Mouse (Mus musculus) retina, embryonic 14.5 days (tissue): Measurements from ENCODE around the gene Pheta1.
A peak's percentile ranks its signal among the peaks of the same experiment; 100 is the strongest.
"Not testable (repeated sequence)": the region's sequence is repeated elsewhere in the genome, so short reads cannot be mapped to it uniquely, and the experiment has no call there.

Source experiments
- DNase-seq: peaks from one replicate; pipeline ENCODE4 v3.0.0-alpha.2; 2015; ENCODE audit warnings: low spot score

Gene Pheta1

GRCm38 (mm10) chr5:121843138-121843905, 5.5 kb upstream of the Pheta1 start:
- DNase-seq: no peak

- no peak for DNase-seq
Measured at GRCm38 (mm10) chr5:121845361-121845760, 3.4 kb upstream of the Pheta1 start.

DNA sequence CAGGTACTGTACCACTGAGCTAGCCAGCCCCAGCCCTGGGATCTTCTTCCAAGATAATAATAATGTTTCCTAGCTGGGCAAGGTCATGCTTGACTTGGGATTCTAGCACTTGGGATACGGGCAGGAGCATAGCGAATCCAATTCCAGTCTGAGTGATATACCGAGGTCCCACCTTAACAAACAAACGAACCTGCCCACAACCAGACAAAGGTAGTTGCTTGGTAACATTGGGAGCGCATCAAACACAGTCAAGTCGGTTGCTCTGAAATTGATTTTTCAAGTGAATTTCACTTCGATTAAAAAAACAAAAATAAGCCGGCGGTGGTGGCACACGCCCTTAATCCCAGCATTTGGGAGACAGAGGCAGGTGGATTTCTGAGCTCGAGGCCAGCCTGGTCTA, 2.5 kb upstream of the Pheta1 start:
- DNase-seq: no peak

- DNase-seq: not testable (repeated sequence)
Measured at GRCm38 (mm10) chr5:121847269-121847668, 1.5 kb upstream of the Pheta1 start.

DNA sequence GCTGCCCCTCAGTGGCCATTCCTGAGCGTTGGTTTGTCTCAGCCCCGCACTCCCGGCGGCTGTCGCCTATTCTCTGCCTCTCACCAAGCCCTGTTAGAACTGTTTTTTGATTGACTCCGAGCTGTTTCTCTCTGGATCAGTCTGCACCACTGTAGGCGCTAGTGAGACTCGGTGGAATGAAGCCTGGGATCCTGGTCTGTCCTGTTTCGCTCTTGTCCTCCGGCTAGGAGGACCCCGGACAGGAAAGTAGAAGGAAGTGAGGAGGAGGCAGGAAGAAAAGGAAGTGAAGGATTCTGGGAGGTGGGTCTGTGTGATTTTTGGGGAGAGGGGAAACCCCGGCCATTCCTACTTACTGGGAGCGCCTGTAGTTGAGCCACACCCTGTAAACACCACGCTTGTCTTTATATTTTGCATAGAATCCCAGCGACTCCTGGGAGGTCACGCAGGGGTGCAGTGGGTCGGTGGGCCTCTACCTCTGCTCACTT, 707 bp upstream of the Pheta1 start:
- peak; percentile 64 for DNase-seq

DNA sequence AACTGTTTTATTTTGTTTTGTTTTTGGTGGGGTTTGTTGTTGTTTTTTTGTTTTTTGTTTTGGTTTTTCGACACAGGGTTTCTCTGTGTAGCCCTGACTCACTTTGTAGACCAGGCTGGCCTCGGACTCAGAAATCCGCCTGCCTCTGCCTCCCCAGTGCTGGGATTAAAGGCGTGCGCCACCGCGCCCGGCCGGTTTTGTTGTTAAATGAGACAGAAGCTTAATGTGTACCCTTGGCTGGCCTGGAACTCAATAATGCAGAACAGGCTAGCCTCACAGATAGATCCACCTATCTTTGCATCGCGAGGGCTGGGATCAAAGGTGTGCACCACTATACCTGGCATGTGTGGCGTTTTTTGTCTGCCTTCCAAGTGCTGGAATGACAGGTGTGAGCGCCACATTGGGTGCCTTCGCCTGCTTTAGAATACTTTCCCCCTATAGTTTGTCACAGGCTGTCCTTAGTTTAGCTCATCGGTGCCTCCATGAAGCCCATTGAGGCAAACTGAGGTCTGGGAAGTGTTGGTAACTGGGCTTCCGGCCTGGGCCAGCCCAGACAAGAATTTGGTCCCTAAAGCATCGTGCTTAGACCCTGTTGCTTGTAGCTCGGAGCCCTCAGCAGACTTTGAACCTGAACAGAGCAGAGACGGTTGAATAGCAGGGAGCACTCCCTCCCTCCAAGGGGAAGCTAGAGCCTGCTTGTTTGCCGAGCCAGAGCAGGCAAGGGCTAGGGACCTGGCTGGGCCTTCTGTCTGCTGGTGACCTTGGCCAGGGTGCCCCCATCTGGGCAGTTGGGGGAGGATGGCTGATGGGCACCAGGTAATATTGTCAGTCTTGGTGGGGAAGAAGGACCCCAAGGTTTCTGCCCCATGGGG, 930 bp downstream of the Pheta1 start:
- DNase-seq: no peak

DNA sequence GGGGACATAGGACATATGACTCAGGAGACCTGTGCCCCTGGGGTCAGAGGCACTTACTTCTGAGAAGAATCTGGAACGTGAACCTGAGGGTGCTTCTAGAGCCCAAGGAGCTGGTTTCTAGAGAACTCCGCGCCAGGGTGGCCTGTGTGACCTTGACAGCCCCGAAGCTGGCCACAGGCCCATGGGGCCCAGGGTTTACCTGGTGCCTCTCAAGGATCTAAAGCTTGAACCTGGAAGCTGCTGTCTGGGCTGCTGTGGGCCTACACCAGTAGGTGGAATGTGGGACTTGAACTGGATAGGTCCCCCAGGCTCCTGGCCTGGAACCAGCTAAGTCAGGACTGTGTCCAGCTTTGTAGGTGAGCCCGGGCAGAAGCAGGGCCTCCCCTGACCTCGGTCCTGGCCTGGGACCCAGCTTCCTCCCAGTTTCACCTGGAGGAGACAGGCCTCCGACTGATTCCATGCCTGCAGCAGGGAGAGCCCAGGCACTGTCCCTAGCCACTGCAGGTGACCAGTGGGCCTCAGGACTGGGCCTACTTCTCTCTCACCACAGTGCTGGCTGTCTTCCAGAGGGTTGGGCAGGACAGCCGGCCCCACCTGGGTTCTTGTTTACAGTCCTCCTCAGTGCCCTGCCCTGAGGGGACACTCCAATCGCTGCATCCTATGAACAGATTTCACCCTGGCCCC, 4.7 kb downstream of the Pheta1 start:
- no peak for DNase-seq

- DNase-seq: no peak
Measured at GRCm38 (mm10) chr5:121854768-121855167, 6.0 kb downstream of the Pheta1 start.

DNA sequence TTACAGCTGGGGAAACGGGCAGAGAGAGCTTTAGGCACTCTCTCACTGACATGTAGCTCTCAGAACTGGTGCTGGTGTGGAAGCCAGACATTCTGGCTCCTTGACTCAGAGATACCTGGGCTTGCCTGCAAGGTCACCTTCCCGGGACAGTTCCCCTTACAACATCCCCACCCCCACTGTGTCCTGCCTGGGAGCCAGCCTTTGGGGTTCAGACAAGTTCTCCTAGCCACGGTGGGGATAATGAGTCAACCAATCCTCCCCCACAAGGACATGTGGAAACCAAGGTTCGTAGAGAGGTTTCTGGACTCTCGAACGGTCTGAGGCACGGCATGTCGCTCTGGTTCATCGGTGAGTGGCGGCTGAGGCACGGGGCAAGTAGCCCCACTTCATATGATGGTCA, 8.0 kb downstream of the Pheta1 start:
- DNase-seq: no peak

DNA sequence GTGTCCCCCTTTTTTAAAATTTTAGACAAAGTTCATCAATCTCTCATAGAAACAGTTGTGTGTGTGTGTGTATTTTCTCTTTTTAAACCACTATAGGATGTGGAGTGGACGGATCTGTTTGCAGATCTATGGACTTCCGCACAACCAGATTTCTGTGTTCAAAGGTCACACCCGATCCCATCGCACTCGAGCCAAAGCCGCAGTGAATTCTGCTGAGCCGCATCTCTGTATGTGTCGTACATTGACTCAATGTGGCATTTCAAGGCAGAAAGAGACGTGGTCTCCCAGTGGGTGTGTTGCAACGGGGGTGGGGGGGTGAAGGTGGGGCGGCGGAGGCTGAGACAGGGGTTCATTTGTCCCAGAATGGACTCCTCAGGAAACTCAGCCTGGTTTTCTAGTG, 9.6 kb downstream of the Pheta1 start:
- no peak for DNase-seq

GRCm38 (mm10) chr5:121861964-121862363, 13.2 kb downstream of the Pheta1 start:
- DNase-seq: no peak

DNA sequence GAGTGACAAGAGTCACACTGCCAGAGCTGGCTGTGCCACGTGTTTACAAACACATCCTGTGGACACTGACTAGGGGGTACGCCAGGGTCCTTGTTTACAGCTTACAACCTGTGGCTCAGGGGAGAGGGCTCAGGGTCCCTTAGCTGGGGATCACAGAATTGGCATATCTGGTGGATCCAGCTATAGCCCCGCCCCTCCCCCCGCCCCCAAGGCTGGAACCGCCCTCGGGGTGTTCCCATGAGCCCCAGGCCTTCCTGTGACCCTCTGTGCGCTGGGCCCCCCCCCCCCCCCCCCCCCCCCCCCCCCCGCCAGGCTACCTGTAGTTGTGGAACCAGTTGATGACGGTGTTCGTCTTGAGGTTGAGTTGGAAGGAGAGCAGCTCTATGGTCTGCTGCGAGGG, 15.5 kb downstream of the Pheta1 start:
- DNase-seq: no peak

DNA sequence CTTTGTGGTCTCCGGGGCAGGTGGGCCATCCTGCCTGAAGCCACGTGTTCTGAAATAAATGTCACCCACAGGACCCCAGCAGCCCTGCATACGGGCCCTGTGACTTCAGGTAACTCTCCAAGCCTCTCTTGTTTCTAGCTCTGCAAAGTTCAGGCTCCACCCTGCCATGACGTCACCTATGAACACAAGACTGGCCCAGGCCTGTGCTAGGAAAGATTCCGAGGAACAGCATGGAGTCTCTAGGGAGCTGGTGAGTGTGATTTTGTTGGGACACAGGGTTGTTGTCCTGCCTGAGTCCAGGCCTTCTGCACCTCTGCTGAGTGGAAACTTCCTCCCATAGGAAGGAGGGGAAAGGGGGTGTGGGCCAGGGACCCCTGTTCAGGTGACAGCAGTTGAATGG, 19.2 kb downstream of the Pheta1 start:
- DNase-seq: no peak

DNA sequence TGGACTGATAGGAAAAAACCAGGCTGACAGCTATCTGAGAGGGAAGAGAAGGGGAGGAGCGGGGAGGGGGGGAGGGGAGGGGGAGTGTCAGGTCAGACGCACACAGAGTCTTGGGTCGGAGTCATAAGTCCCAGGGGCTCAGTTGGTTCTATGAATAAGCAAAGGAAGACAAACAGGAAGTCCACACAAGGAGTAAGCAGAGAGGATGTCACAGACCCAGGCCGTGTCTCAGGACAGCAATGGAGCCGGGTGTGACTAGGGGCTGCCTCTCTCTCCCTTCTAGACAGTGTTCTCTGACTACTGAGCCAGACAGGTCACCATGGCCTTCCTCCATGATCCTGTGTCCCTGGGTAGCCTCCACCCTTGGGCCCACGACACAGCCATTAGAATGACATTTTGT, 22.0 kb downstream of the Pheta1 start:
- no peak for DNase-seq

- DNase-seq: no peak
Measured at GRCm38 (mm10) chr5:121871515-121872030, 22.8 kb downstream of the Pheta1 start.

DNA sequence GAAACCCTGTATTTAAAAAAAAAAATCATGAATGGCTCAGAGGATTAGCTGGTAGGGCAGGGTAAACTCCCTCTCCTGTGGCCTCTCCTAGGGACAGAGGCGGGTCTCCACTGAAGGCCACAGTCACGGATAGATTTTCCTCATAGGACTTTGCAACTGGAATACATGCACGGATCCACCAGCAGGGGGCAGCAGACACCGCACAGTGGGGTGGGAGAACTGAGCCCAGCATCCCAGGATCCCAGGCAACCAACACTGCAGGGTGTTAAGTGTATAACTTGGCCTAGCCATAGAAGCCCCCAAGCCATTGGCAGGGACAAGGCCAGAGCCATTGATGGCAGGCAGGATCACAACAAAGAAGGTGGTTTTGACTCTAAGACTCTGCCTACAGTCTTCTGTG, 23.4 kb downstream of the Pheta1 start:
- peak; percentile 94 for DNase-seq

- no peak for DNase-seq
Measured at GRCm38 (mm10) chr5:121875041-121875440, 26.3 kb downstream of the Pheta1 start.

- DNase-seq: no peak
Measured at GRCm38 (mm10) chr5:121876901-121877300, 28.1 kb downstream of the Pheta1 start.

DNA sequence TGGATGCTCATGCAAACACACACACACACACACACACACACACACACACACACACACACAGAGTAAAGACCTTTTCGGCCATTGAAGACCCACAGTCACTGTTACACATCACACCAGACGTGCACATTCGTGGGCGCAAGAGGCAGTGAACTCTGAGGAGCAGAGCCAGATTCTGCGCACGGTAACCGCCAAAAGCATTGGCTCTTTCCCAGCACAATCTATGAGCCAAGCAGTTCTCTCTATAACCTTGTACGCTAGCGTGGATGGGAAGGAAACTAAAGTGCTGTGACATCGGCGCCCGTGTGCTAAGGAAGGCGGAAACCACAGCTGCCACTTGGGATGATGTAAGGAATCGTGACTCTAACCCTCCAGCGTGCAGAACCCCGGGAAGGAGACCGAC, 29.9 kb downstream of the Pheta1 start:
- no peak for DNase-seq

DNA sequence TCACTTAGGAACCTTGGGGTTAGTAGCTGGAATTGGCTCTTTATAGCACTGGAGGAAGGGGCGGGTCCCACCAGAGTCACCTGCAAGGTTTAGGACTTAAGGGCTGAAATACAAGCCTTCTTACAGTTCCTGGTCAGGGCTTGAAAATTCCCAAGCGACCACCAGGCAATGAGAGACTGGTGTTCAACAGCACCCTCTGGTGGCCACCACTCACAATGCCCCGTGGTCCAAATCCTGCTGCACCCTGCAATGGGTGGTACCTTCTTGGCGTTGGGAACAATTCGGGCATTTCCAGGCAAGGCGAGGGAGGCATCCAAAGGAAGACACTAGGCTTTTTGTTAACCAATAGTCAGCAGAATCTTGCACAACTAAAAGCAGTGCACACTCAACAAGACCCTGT, 30.4 kb downstream of the Pheta1 start:
- DNase-seq: peak; percentile 56

GRCm38 (mm10) chr5:121883356-121883755, 34.6 kb downstream of the Pheta1 start:
- no peak for DNase-seq

- DNase-seq: peak; percentile 73
Measured at GRCm38 (mm10) chr5:121889375-121889774, 40.6 kb downstream of the Pheta1 start.
